Mouse (Mus musculus): ENCODE results near the gene Oprm1. TPM values are rescaled to one million over a fixed set of nuclear protein-coding genes. Genes with fewer than 3 reads are reported as not detected.

Oprm1 gene
- polyA plus RNA-seq (2015; fragmentation: Nextera tagmentation; extraction: Ambion mirVana): not detected in 2 replicates

DNA sequence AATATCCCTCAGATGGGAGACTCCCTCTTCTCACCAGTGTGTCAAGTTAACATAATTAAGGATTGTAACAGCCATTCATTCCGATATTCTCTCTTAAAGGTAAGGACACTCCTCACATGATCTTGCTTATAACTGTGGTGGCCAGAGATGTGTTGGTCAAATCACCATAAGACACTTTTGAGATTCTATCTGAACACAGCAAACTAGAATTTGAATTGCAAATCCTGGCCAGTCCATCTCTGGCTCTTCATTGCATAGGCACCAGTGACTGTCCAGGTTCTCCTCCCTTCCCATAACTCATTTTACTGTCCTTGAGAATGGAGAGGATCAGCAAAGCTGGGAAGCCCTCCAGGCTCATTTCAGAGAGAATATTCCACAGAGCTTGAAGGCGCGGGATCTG lies at the start of gene Oprm1:
Gene Oprm1 (plus strand): TSS at position 301 of the 400 bp plus-strand sequence.
- Histone ChIP-seq H3K4me2 (replicated peaks) (no peak within 1 kb of the TSS), H3K9me3 (replicated peaks) (no peaks in the 10 kb centered on the region), H3K27me3 (no peaks in the 10 kb centered on the region), H3K36me3 (no peaks in the 10 kb centered on the region), H3K27ac (replicated peaks) (no peak within 1 kb of the TSS), H3K9ac (no peak within 1 kb of the TSS), H3K4me3 (replicated peaks) (no peak within 1 kb of the TSS), H3K4me1 (no peaks in the 10 kb centered on the region)
- ATAC-seq (ENCODE audit: insufficient number of reproducible peaks, low FRiP score, low TSS enrichment, low read depth): no peak
- 85% methylated on average over 3 of the region's 3 CpGs for WGBS

DNA sequence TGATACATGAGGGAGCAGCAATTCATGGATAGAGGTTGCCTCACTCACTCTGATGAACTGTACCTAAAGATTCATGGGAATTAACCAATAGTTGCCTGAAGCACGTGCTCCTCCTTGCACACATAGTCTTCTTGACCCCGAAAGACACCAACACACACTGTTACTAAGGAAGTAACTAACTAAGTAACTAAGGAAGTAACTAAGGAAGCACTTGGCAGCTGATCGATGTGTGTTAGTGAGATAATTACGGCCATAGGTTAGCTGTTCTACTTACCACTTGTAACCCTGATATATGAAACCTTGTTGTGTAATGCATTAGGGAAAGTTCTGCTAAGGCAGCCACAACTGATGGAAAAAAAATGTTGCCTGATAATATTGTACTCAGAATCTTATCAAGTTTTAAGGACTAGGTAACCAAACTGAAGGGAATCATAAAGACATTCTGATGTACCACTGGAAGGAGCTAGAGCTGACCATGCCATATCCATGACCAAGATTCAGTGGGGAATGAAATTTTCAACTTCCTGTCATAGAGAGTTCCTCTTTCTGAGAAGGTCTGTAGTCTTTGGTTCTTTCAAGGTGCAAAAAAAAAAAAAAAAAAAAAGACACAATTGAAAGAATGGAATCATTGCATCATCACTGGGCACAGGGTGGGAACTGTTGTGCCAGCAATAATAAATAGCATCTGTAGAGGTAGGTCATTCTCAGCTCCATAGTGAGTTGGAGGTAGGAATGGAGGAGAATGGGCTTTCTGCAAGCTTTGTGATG lies 40.9 kb upstream of the Oprm1 start:
- 69% methylated on average over 4 of the region's 4 CpGs for WGBS
- no peaks in the 10 kb centered on the region for H3K9me3 ChIP-seq (replicated peaks)
- H3K27ac ChIP-seq (replicated peaks): no peak overlapping the region
- H3K4me3 ChIP-seq (replicated peaks): no peak overlapping the region
- no peaks in the 10 kb centered on the region for H3K36me3 ChIP-seq
- no peak overlapping the region for H3K9ac ChIP-seq
- no peak for ATAC-seq (ENCODE audit: insufficient number of reproducible peaks, low FRiP score, low TSS enrichment, low read depth)
- no peak overlapping the region for H3K4me2 ChIP-seq (replicated peaks)
- no peaks in the 10 kb centered on the region for H3K27me3 ChIP-seq
- no peaks in the 10 kb centered on the region for H3K4me1 ChIP-seq

DNA sequence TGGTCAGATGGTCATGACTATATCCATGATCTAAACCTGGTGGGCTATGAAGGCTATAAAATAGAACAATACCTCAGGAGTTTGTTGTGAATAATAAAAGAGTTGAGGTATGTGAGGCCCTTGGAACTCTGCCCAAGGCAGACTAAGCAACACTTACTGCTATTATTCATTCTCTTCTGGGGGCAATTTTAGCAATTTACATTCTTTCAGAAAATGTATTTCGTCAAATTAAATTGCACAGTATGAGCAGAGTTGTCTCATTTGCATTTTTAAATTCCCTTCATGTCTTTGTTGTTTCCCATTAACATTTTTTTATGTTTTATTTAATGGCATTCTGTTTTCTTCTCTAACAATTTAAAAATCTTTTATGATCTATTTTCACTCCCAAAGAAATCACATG lies 34.5 kb upstream of the Oprm1 start:
- no peak for ATAC-seq (ENCODE audit: insufficient number of reproducible peaks, low FRiP score, low TSS enrichment, low read depth)
- Histone ChIP-seq H3K4me3 (replicated peaks) (no peak overlapping the region), H3K27ac (replicated peaks) (no peak overlapping the region), H3K27me3 (no peaks in the 10 kb centered on the region), H3K4me2 (replicated peaks) (no peak overlapping the region), H3K9me3 (replicated peaks) (no peaks in the 10 kb centered on the region), H3K4me1 (no peaks in the 10 kb centered on the region), H3K36me3 (no peaks in the 10 kb centered on the region), H3K9ac (no peak overlapping the region)
- WGBS: 30% methylated on average over 1 of the region's 1 CpGs

- Histone ChIP-seq H3K4me2 (replicated peaks) (no peak overlapping the region), H3K36me3 (no peaks in the 10 kb centered on the region), H3K9ac (no peak overlapping the region), H3K9me3 (replicated peaks) (no peaks in the 10 kb centered on the region), H3K27me3 (no peaks in the 10 kb centered on the region), H3K4me3 (replicated peaks) (no peak overlapping the region), H3K27ac (replicated peaks) (no peak overlapping the region), H3K4me1 (no peaks in the 10 kb centered on the region)
- ATAC-seq (ENCODE audit: insufficient number of reproducible peaks, low FRiP score, low TSS enrichment, low read depth): no peak
- 91% methylated on average over 3 of the region's 3 CpGs for WGBS
Observed at GRCm38 (mm10) chr10:6728469-6728868, 29.8 kb upstream of the Oprm1 start.

DNA sequence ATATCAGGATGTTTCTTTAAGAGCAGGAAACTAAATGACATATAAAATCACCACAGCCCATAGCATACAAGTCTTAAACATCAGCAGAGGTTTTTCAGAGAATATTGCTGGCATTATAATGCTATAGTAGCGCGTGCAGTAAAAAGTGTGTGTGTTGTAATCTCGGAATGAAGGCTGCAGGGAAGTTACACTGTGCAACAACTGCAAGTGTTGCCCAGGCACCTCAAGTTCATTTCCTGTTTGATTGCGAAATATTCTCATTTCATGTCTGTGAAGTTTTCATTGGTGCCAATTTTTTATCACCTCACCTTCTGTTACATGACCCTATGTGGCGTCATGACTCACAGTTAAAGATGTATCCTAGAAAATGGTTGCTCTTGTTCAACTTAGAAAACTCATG lies 4.9 kb upstream of the Oprm1 start:
- Histone ChIP-seq H3K9ac (no peak overlapping the region), H3K36me3 (no peaks in the 10 kb centered on the region), H3K9me3 (replicated peaks) (no peaks in the 10 kb centered on the region), H3K27ac (replicated peaks) (no peak overlapping the region), H3K4me1 (no peaks in the 10 kb centered on the region), H3K27me3 (no peaks in the 10 kb centered on the region), H3K4me3 (replicated peaks) (no peak overlapping the region), H3K4me2 (replicated peaks) (no peak overlapping the region)
- no peak for ATAC-seq (ENCODE audit: insufficient number of reproducible peaks, low FRiP score, low TSS enrichment, low read depth)
- 85% methylated on average over 5 of the region's 5 CpGs for WGBS

GRCm38 (mm10) chr10:6761287-6761811 lies 3.0 kb downstream of the Oprm1 start, which contains the start of gene Gm10945:
Gene Gm10945, minus strand, starts transcription at chr10:6761761.
- Histone ChIP-seq H3K27me3 (no peaks in the 10 kb centered on the region), H3K4me2 (replicated peaks) (no peak within 1 kb of the TSS), H3K9ac (no peak within 1 kb of the TSS), H3K27ac (replicated peaks) (no peak within 1 kb of the TSS), H3K4me1 (no peaks in the 10 kb centered on the region), H3K9me3 (replicated peaks) (no peaks in the 10 kb centered on the region), H3K4me3 (replicated peaks) (no peak within 1 kb of the TSS), H3K36me3 (no peaks in the 10 kb centered on the region)
- no peak for ATAC-seq (ENCODE audit: insufficient number of reproducible peaks, low FRiP score, low TSS enrichment, low read depth)
- 92% methylated on average over 2 of the region's 2 CpGs for WGBS

DNA sequence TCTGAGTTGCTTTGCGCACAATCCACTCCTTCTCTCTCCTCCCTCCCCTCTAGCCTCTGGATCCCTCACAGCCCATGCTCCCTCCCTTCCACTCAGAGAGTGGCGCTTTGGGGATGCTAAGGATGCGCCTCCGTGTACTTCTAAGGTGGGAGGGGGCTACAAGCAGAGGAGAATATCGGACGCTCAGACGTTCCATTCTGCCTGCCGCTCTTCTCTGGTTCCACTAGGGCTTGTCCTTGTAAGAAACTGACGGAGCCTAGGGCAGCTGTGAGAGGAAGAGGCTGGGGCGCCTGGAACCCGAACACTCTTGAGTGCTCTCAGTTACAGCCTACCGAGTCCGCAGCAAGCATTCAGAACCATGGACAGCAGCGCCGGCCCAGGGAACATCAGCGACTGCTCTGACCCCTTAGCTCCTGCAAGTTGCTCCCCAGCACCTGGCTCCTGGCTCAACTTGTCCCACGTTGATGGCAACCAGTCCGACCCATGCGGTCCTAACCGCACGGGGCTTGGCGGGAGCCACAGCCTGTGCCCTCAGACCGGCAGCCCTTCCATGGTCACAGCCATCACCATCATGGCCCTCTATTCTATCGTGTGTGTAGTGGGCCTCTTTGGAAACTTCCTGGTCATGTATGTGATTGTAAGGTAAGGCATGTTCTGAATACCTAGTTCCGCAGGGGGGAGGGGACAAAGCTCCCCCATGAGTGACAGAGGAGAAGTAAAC lies 30.4 kb downstream of the Oprm1 start:
- Histone ChIP-seq H3K9ac (no peak overlapping the region), H3K4me3 (replicated peaks) (no peak overlapping the region), H3K27ac (replicated peaks) (no peak overlapping the region), H3K4me2 (replicated peaks) (no peak overlapping the region), H3K9me3 (replicated peaks) (no peaks in the 10 kb centered on the region), H3K36me3 (no peaks in the 10 kb centered on the region), H3K27me3 (peaks cover 4% of the 10 kb centered on the region), H3K4me1 (no peaks in the 10 kb centered on the region)
- ATAC-seq (ENCODE audit: insufficient number of reproducible peaks, low FRiP score, low TSS enrichment, low read depth): no peak; the same call in 1 of the 2 replicates
- WGBS: 4% methylated on average over 25 of the region's 25 CpGs

DNA sequence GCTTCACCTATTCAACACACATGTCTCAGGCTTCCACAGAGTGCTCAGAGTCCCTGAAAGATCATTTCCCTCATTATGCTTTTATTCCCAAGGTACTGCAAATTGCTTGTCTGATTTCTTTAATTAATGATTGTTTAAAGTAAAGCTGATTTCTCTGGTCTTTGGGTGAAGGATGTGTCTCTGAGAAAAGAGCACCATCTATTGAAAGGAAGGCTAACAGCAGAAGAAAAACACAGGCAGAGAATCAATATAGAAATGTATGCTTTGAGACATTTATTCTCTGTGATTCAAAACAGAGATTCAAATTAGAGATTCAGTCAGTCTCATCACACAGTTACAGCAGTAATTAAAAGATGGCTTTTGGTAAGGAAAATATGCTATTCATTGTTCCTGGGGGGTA lies 31.9 kb downstream of the Oprm1 start:
- no peak overlapping the region for H3K4me3 ChIP-seq (replicated peaks)
- H3K27me3 ChIP-seq: peaks cover 4% of the 10 kb centered on the region
- H3K4me1 ChIP-seq: no peaks in the 10 kb centered on the region
- H3K9me3 ChIP-seq (replicated peaks): no peaks in the 10 kb centered on the region
- no peaks in the 10 kb centered on the region for H3K36me3 ChIP-seq
- H3K27ac ChIP-seq (replicated peaks): no peak overlapping the region
- ATAC-seq (ENCODE audit: insufficient number of reproducible peaks, low FRiP score, low TSS enrichment, low read depth): no peak
- no peak overlapping the region for H3K4me2 ChIP-seq (replicated peaks)
- H3K9ac ChIP-seq: no peak overlapping the region

DNA sequence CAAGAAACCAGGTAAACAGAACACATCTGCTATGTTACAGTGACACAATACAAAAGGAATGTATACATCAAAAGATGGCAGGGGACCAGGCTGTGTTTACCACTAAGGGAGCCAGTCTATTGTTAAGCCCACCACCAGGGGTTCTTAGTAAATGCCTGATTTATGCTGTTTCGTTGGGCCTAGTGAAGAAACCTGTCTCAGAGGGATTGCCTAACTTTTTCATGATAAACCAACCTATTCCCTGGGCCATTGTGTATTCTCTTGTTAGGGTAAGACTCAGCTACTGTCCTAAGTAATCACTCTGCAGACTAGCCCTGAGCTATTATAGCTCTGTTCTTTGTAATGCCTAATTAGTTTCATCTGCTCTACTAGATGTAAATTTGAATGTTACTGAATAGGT lies 62.3 kb downstream of the Oprm1 start:
- H3K36me3 ChIP-seq: no peaks in the 10 kb centered on the region
- no peak overlapping the region for H3K4me3 ChIP-seq (replicated peaks)
- no peaks in the 10 kb centered on the region for H3K4me1 ChIP-seq
- no peaks in the 10 kb centered on the region for H3K9me3 ChIP-seq (replicated peaks)
- no peak overlapping the region for H3K27ac ChIP-seq (replicated peaks)
- 26% methylated on average over 1 of the region's 1 CpGs for WGBS
- no peak for ATAC-seq (ENCODE audit: insufficient number of reproducible peaks, low FRiP score, low TSS enrichment, low read depth)
- no peak overlapping the region for H3K9ac ChIP-seq
- H3K4me2 ChIP-seq (replicated peaks): no peak overlapping the region
- H3K27me3 ChIP-seq: no peaks in the 10 kb centered on the region

- Histone ChIP-seq H3K9ac (no peak overlapping the region), H3K4me2 (replicated peaks) (no peak overlapping the region), H3K36me3 (no peaks in the 10 kb centered on the region), H3K9me3 (replicated peaks) (no peaks in the 10 kb centered on the region), H3K27ac (replicated peaks) (no peak overlapping the region), H3K27me3 (no peaks in the 10 kb centered on the region), H3K4me1 (no peaks in the 10 kb centered on the region), H3K4me3 (replicated peaks) (no peak overlapping the region)
- 57% methylated on average over 1 of the region's 1 CpGs for WGBS
- no peak for ATAC-seq (ENCODE audit: insufficient number of reproducible peaks, low FRiP score, low TSS enrichment, low read depth)
Observed at GRCm38 (mm10) chr10:6842225-6842624, 83.9 kb downstream of the Oprm1 start.

DNA sequence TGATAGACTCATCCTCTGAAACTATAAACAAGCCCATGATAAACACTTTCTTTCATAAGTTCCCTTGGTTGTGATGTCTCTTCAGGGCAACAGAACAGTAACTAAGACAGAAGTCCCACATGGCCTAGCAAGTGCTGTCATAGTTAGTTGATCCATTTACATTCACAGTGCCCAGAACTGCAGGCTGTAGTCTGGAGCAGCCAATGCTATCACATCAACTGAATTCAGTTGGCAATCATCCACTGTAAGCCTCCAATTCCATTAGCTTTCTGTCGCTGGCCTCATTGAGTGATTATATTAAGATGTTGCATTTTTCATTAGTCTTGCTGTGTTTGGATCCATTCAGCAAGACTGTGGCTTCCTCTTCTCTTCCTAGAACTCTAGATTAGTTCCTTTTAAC lies 88.0 kb downstream of the Oprm1 start:
- Histone ChIP-seq H3K27ac (replicated peaks) (no peak overlapping the region), H3K4me2 (replicated peaks) (no peak overlapping the region), H3K4me1 (no peaks in the 10 kb centered on the region), H3K9ac (no peak overlapping the region), H3K4me3 (replicated peaks) (no peak overlapping the region), H3K36me3 (no peaks in the 10 kb centered on the region), H3K27me3 (no peaks in the 10 kb centered on the region), H3K9me3 (replicated peaks) (no peaks in the 10 kb centered on the region)
- no peak for ATAC-seq (ENCODE audit: insufficient number of reproducible peaks, low FRiP score, low TSS enrichment, low read depth)
- WGBS: 77% methylated on average over 1 of the region's 1 CpGs
